Mouse (Mus musculus) heart, adult 2 months (tissue): ENCODE data around the gene Tbrg4. TPM values are rescaled to one million over a fixed set of nuclear protein-coding genes. Genes with fewer than 3 reads are reported as not detected.
"Not testable (repeated sequence)": the region's sequence is repeated elsewhere in the genome, so short reads cannot be mapped to it uniquely, and the experiment has no call there.

Source experiments
- DNase-seq, 2 experiments: peaks; one replicate each; pipeline ENCODE4 v3.0.0; 2021
- H3K27ac ChIP-seq: fragments of 200-600 bp; 2 replicates; pipeline ENCODE4 v1.8.1; 2022
- H3K27me3 ChIP-seq: fragments of 200-500 bp; 2 replicates; pipeline ENCODE4 v1.6.1; 2012; ENCODE audit warnings: mild to moderate bottlenecking, low read length, inconsistent platforms, mixed read lengths; ENCODE audit not compliant: control insufficient read depth, insufficient read depth
- H3K36me3 ChIP-seq: fragments of 200-500 bp; 2 replicates; pipeline ENCODE4 v1.6.1; 2012; ENCODE audit warnings: low read length, inconsistent platforms; ENCODE audit not compliant: control insufficient read depth, insufficient read depth
- H3K4me1 ChIP-seq: fragments of 200-500 bp; 2 replicates; pipeline ENCODE4 v1.6.1; 2011; ENCODE audit warnings: low read length; ENCODE audit not compliant: control insufficient read depth, insufficient read depth
- H3K4me3 ChIP-seq: fragments of 200-600 bp; 2 replicates; pipeline ENCODE4 v1.8.1; 2022
- H3K79me2 ChIP-seq: fragments of 200-500 bp; replicated peaks from 2 replicates; pipeline ENCODE4 v1.6.1; 2012; ENCODE audit warnings: mild to moderate bottlenecking, inconsistent platforms, low read length, moderate library complexity, mixed read lengths; ENCODE audit not compliant: control insufficient read depth, insufficient read depth
- H3K9ac ChIP-seq: fragments of 200-500 bp; 2 replicates; pipeline ENCODE4 v1.6.1; 2012; ENCODE audit warnings: low read depth, mild to moderate bottlenecking, control low read depth, inconsistent platforms, low read length, mixed read lengths
- CTCF ChIP-seq: fragments of 200-600 bp; IDR thresholded peaks from 2 replicates; pipeline ENCODE4 v1.8.1; 2022; ENCODE audit warnings: antibody characterized with exemption, mild to moderate bottlenecking, moderate library complexity
- EP300 ChIP-seq: fragments of 200-500 bp; IDR thresholded peaks from 2 replicates; pipeline ENCODE4 v1.6.1; 2011; ENCODE audit warnings: low read depth, low read length, control low read depth; ENCODE audit not compliant: insufficient read depth
- POLR2A ChIP-seq: fragments of 200-500 bp; IDR thresholded peaks from 2 replicates; pipeline ENCODE4 v1.6.1; 2011; ENCODE audit warnings: mild to moderate bottlenecking, low read depth, low read length, control low read depth; ENCODE audit not compliant: insufficient read depth
- WGBS: fragments of 180-500 bp; shearing (Covaris S2); methylation state at CpG from one replicate; pipeline ENCODE4 v1.1.7; 2018; 5-methylcytosine and 5-hydroxymethylcytosine counted together
- intact Hi-C: fragments of 180-260 bp; cut with DNase I; formaldehyde crosslinking; loops from one replicate; pipeline ENCODE4 v1.15.1; 2025
- polyA plus RNA-seq: library from polyadenylated mRNA; depleted of rRNA; stranded (reverse); fragments of >200 nt; gene quantifications from 2 replicates; pipeline ENCODE4 v1.2.3, GENCODE M21; 2012
- total RNA-seq, 2 experiments: library from RNA; stranded (reverse); gene quantifications; 2 replicates each; pipeline ENCODE4 v1.2.3; 2021

Tbrg4 gene
- total and polyA plus RNA-seq, 3 experiments = 85.1 to 110 (median 95.8) TPM

- no peak for DNase-seq
- H3K27me3 ChIP-seq = no peaks in the 10 kb centered on the region
- H3K9ac ChIP-seq = no peak overlapping the region
- no peak overlapping the region for H3K27ac ChIP-seq
- 44% methylated on average over 2 of the region's 2 CpGs for WGBS
- intact Hi-C loops = no loop called here
- H3K79me2 ChIP-seq = no peaks in the 10 kb centered on the region
- H3K4me3 ChIP-seq = no peak overlapping the region
- TF ChIP-seq CTCF (no peak), POLR2A (no peak), EP300 (no peak)
- no peaks in the 10 kb centered on the region for H3K36me3 ChIP-seq
- peaks cover 2% of the 10 kb centered on the region for H3K4me1 ChIP-seq
Measured at GRCm38 (mm10) chr11:6666634-6667033, 40.8 kb upstream of the Tbrg4 start.

- H3K27me3 ChIP-seq = no peaks in the 10 kb centered on the region; the same call in 1 of the 2 replicates
- intact Hi-C loops = no loop called here
- no peak for TF ChIP-seq CTCF
- no peak for TF ChIP-seq EP300
- no peak for TF ChIP-seq POLR2A
- no peaks in the 10 kb centered on the region for H3K79me2 ChIP-seq
- H3K4me3 ChIP-seq = no peak overlapping the region
- H3K27ac ChIP-seq = no peak overlapping the region
- DNase-seq = no peak
- 56% methylated on average over 14 of the region's 14 CpGs for WGBS
- H3K9ac ChIP-seq = no peak overlapping the region
- H3K4me1 ChIP-seq = peaks cover 1% of the 10 kb centered on the region; the same call in 1 of the 2 replicates
- H3K36me3 ChIP-seq = no peaks in the 10 kb centered on the region
Measured at GRCm38 (mm10) chr11:6661206-6661605, 35.3 kb upstream of the Tbrg4 start.

- WGBS = under 1% methylated on average over 18 of the region's 18 CpGs
- Histone ChIP-seq H3K27ac (no peak within 1 kb of the TSS), H3K9ac (peak within 1 kb of the TSS; percentile 42), H3K27me3 (no peaks in the 10 kb centered on the region; the same call in 1 of the 2 replicates), H3K4me3 (peak within 1 kb of the TSS; percentile 43), H3K36me3 (no peaks in the 10 kb centered on the region), H3K4me1 (peaks cover 1% of the 10 kb centered on the region; the same call in 1 of the 2 replicates), H3K79me2 (no peaks in the 10 kb centered on the region)
- DNase-seq = peak in 1 of 2 experiments; percentile 43
- TF ChIP-seq EP300 = no peak
- no peak for TF ChIP-seq CTCF
- TF ChIP-seq POLR2A = no peak
- intact Hi-C loops = loop anchor here (2.0 to 5.0 kb wide), 2 partner anchors 15 to 39 kb away; no protein-coding TSS in a partner anchor
Measured at GRCm38 (mm10) chr11:6658271-6658670, 32.4 kb upstream of the Tbrg4 start, which contains the start of gene Ramp3. Gene Ramp3, plus strand, starts transcription at chr11:6658521.

- H3K4me1 ChIP-seq = peaks cover 1% of the 10 kb centered on the region; the same call in 1 of the 2 replicates
- TF ChIP-seq POLR2A (no peak), EP300 (peak; percentile 74), CTCF (peak; percentile 76)
- no peak overlapping the region for H3K9ac ChIP-seq
- WGBS = 1% methylated on average over 2 of the region's 2 CpGs
- H3K27me3 ChIP-seq = no peaks in the 10 kb centered on the region; the same call in 1 of the 2 replicates
- peak; percentile 48 to 71 for DNase-seq
- intact Hi-C loops = loop anchor here (1.0 to 5.0 kb wide), 5 partner anchors 42 to 506 kb away; no protein-coding TSS in a partner anchor
- H3K27ac ChIP-seq = no peak overlapping the region
- H3K36me3 ChIP-seq = no peaks in the 10 kb centered on the region
- no peaks in the 10 kb centered on the region for H3K79me2 ChIP-seq
- no peak overlapping the region for H3K4me3 ChIP-seq
Measured at GRCm38 (mm10) chr11:6654903-6655302, 29.0 kb upstream of the Tbrg4 start.

- H3K79me2 ChIP-seq, H3K27ac ChIP-seq, intact Hi-C loops, H3K9ac ChIP-seq, H3K4me3 ChIP-seq, H3K27me3 ChIP-seq, H3K36me3 ChIP-seq, H3K4me1 ChIP-seq, DNase-seq: not testable (repeated sequence)
- WGBS = 81% methylated on average over 3 of the region's 3 CpGs
- peak; percentile 33 for TF ChIP-seq CTCF
Measured at GRCm38 (mm10) chr11:6652978-6653377, 27.1 kb upstream of the Tbrg4 start.

- 73% methylated on average over 7 of the region's 7 CpGs for WGBS
- TF ChIP-seq CTCF (no peak), EP300 (no peak), POLR2A (no peak)
- Histone ChIP-seq H3K27ac (no peak overlapping the region), H3K36me3 (no peaks in the 10 kb centered on the region), H3K9ac (no peak overlapping the region), H3K27me3 (no peaks in the 10 kb centered on the region), H3K4me1 (no peaks in the 10 kb centered on the region), H3K4me3 (no peak overlapping the region), H3K79me2 (no peaks in the 10 kb centered on the region)
- DNase-seq = no peak
- intact Hi-C loops = no loop called here
Measured at GRCm38 (mm10) chr11:6650519-6650918, 24.7 kb upstream of the Tbrg4 start.
